Mouse (Mus musculus): Measurements from ENCODE around the gene Asf1a.
A peak's percentile ranks its signal among the peaks of the same experiment; 100 is the strongest.
"Not testable (repeated sequence)": the region's sequence is repeated elsewhere in the genome, so short reads cannot be mapped to it uniquely, and the experiment has no call there.

Gene Asf1a

DNA sequence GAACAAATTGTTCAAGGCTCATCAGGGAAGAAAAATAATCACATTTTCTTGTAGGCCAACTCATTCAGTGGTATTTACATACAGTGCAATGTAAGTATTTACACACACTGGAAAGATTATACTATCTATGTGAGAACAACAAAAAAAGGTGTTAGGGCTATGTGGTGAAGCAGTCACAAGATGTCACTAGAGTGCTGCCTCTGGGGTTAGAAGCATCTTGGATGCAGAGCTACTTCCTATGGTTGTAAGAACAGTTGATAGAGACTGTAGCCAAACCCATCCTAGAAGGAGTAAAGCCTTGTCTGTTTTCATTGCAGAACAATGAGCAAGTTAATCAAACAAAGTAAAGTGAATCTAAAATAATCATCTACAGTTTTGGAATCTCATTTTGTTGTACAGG is 45.0 kb downstream of the Asf1a start:
- peak; percentile 35 for DNase-seq (ENCODE audit: low read depth, low spot score)

DNA sequence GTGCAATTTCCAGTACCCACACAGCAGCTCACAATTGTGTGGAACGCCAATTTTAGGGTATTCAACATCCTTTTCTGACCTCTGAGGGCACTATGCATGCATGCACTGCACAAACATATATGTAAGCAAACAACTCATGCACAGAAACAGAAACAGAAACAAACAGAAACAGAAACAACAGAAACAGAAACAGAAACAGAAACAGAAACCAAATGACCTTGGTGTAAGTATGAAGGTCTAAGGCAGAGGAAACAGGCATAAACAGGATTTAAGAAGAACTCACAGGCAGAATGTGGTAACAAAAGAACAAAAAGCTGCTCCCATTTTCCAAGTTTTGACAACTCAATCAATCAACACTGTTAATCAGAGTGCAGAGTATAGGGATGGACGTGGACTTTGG is 54.1 kb downstream of the Asf1a start:
- no peak for DNase-seq (ENCODE audit: low read depth, low spot score)

DNA sequence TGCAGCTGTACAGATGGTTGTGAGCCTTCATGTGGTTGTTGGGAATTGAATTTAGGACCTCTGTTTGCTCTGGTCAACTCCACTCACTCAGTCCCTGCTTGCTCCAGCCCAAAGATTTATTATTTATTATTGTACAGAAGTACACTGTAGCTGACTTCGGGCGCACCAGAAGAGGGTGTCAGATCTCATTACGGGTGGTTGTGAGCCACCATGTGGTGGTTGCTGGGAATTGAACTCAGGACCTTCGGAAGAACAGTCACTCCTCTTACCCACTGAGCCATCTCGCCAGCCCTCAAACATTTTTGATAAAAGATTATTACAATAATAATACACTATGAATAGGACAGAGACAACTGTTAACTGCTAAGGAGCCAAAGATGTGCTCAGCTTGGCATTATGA is 57.7 kb downstream of the Asf1a start:
- DNase-seq (ENCODE audit: low read depth, low spot score) = not testable (repeated sequence)
